Mouse (Mus musculus) bone marrow macrophage, adult 2 months (primary cell): ENCODE results near the gene Npas3.

Experiments
- CTCF ChIP-seq: IDR thresholded peaks from 2 replicates; pipeline ENCODE4 v1.5.1; 2012; ENCODE audit warnings: low read depth, mild to moderate bottlenecking, low read length, moderate library complexity
- POLR2A ChIP-seq: IDR thresholded peaks from 2 replicates; pipeline ENCODE4 v1.6.1; 2012; ENCODE audit warnings: mild to moderate bottlenecking, low read depth, low read length, borderline replicate concordance

GRCm38 (mm10) chr12:53327653-53328188 lies 79.2 kb downstream of the Npas3 start:
- TF ChIP-seq CTCF (no peak), POLR2A (no peak)
